Mouse (Mus musculus) urinary bladder, postnatal 4 days (tissue): Measurements from ENCODE around the gene Sp7.

Experiments used
- DNase-seq, 2 experiments: peaks; one replicate each; pipeline ENCODE4 v3.0.0; 2021 to 2022; ENCODE audit warnings: low spot score in 2 of 2

The Sp7 gene

GRCm38 (mm10) chr15:102366733-102367344, at the start of gene Sp7:
Gene Sp7 (minus strand): TSS chr15:102367182.
- DNase-seq, result no peak

- no peak for DNase-seq
Observed at GRCm38 (mm10) chr15:102413687-102414086, 46.7 kb upstream of the Sp7 start.

- no peak for DNase-seq
Observed at GRCm38 (mm10) chr15:102411077-102411476, 44.1 kb upstream of the Sp7 start.

- DNase-seq, result no peak
Observed at GRCm38 (mm10) chr15:102409286-102409685, 42.3 kb upstream of the Sp7 start.

GRCm38 (mm10) chr15:102408558-102409130, 41.7 kb upstream of the Sp7 start:
- DNase-seq, result no peak

- no peak for DNase-seq
Observed at GRCm38 (mm10) chr15:102407681-102408557, 40.9 kb upstream of the Sp7 start.

- DNase-seq, result no peak
Observed at GRCm38 (mm10) chr15:102406912-102407580, 40.1 kb upstream of the Sp7 start.

- DNase-seq, result peak; percentile 84
Observed at GRCm38 (mm10) chr15:102406196-102406911, 39.4 kb upstream of the Sp7 start.

- DNase-seq, result peak; percentile 98
Observed at GRCm38 (mm10) chr15:102405489-102406195, 38.7 kb upstream of the Sp7 start, which contains the start of gene Sp1. Gene Sp1 (plus strand): TSS chr15:102406143.

GRCm38 (mm10) chr15:102404608-102405488, 37.9 kb upstream of the Sp7 start:
- DNase-seq, result no peak

GRCm38 (mm10) chr15:102402210-102402609, 35.2 kb upstream of the Sp7 start:
- DNase-seq, result no peak

- no peak for DNase-seq
Observed at GRCm38 (mm10) chr15:102401278-102401677, 34.3 kb upstream of the Sp7 start.

- DNase-seq, result no peak
Observed at GRCm38 (mm10) chr15:102400476-102401045, 33.6 kb upstream of the Sp7 start.

- peak; percentile 89 to 90 for DNase-seq
Observed at GRCm38 (mm10) chr15:102399229-102400221, 32.5 kb upstream of the Sp7 start.

GRCm38 (mm10) chr15:102398629-102399028, 31.6 kb upstream of the Sp7 start:
- no peak for DNase-seq

GRCm38 (mm10) chr15:102395061-102395460, 28.1 kb upstream of the Sp7 start:
- no peak for DNase-seq

GRCm38 (mm10) chr15:102393584-102394014, 26.6 kb upstream of the Sp7 start:
- no peak for DNase-seq

- no peak for DNase-seq
Observed at GRCm38 (mm10) chr15:102392520-102392919, 25.5 kb upstream of the Sp7 start.
